Mouse (Mus musculus): ENCODE results near the gene Jade2. TPM values are rescaled to one million over a fixed set of nuclear protein-coding genes. Genes with fewer than 3 reads are reported as not detected.

Jade2 gene
- polyA plus RNA-seq, 1 experiment = 2.6 TPM

GRCm38 (mm10) chr11:51832992-51833391 lies 24.5 kb downstream of the Jade2 start:
- H3K4me1 ChIP-seq (ENCODE audit: control insufficient read depth, insufficient read depth, insufficient read length, low read length) = peaks cover 19% of the 10 kb centered on the region
- peak overlapping the region; percentile 73 for H3K27ac ChIP-seq (replicated peaks; ENCODE audit: low read depth, low read length)
- H3K4me3 ChIP-seq (ENCODE audit: insufficient read depth, low read depth, low read length) = no peak overlapping the region

GRCm38 (mm10) chr11:51831962-51832909 lies 25.2 kb downstream of the Jade2 start:
- peak overlapping the region; percentile 73 for H3K27ac ChIP-seq (replicated peaks; ENCODE audit: low read depth, low read length)

GRCm38 (mm10) chr11:51824867-51825424 lies 32.5 kb downstream of the Jade2 start:
- H3K4me3 ChIP-seq (ENCODE audit: insufficient read depth, low read depth, low read length) = no peak overlapping the region
- H3K4me1 ChIP-seq (ENCODE audit: control insufficient read depth, insufficient read depth, insufficient read length, low read length) = peaks cover 6% of the 10 kb centered on the region
- no peak overlapping the region for H3K27ac ChIP-seq (replicated peaks; ENCODE audit: low read depth, low read length)

More at GRCm38 (mm10) chr11:51831962-51832909, 25.2 kb downstream of the Jade2 start:
- Histone ChIP-seq H3K4me1 (ENCODE audit: control insufficient read depth, insufficient read depth, insufficient read length, low read length) (peaks cover 18% of the 10 kb centered on the region), H3K4me3 (ENCODE audit: insufficient read depth, low read depth, low read length) (no peak overlapping the region)

GRCm38 (mm10) chr11:51823963-51824753 lies 33.3 kb downstream of the Jade2 start:
- Histone ChIP-seq H3K27ac (replicated peaks; ENCODE audit: low read depth, low read length) (0 out of 2 replicates have a peak overlapping the region, but pooled peaks have one; percentile 6), H3K4me1 (ENCODE audit: control insufficient read depth, insufficient read depth, insufficient read length, low read length) (peaks cover 6% of the 10 kb centered on the region), H3K4me3 (ENCODE audit: insufficient read depth, low read depth, low read length) (no peak overlapping the region)

GRCm38 (mm10) chr11:51823271-51823670 lies 34.2 kb downstream of the Jade2 start:
- Histone ChIP-seq H3K4me3 (ENCODE audit: insufficient read depth, low read depth, low read length) (no peak overlapping the region), H3K27ac (replicated peaks; ENCODE audit: low read depth, low read length) (no peak overlapping the region), H3K4me1 (ENCODE audit: control insufficient read depth, insufficient read depth, insufficient read length, low read length) (peaks cover 6% of the 10 kb centered on the region)

GRCm38 (mm10) chr11:51822736-51823135 lies 34.7 kb downstream of the Jade2 start:
- no peak overlapping the region for H3K4me3 ChIP-seq (ENCODE audit: insufficient read depth, low read depth, low read length)
- peaks cover 6% of the 10 kb centered on the region for H3K4me1 ChIP-seq (ENCODE audit: control insufficient read depth, insufficient read depth, insufficient read length, low read length)
- no peak overlapping the region for H3K27ac ChIP-seq (replicated peaks; ENCODE audit: low read depth, low read length)

- H3K4me1 ChIP-seq (ENCODE audit: control insufficient read depth, insufficient read depth, insufficient read length, low read length) = peaks cover 6% of the 10 kb centered on the region
- H3K27ac ChIP-seq (replicated peaks; ENCODE audit: low read depth, low read length) = no peak overlapping the region
- H3K4me3 ChIP-seq (ENCODE audit: insufficient read depth, low read depth, low read length) = no peak overlapping the region
These were observed 36.6 kb downstream of the Jade2 start for GRCm38 (mm10) chr11:51820861-51821260.

GRCm38 (mm10) chr11:51819964-51820363 lies 37.5 kb downstream of the Jade2 start:
- no peak overlapping the region for H3K4me3 ChIP-seq (ENCODE audit: insufficient read depth, low read depth, low read length)
- H3K4me1 ChIP-seq (ENCODE audit: control insufficient read depth, insufficient read depth, insufficient read length, low read length) = peaks cover 6% of the 10 kb centered on the region
- H3K27ac ChIP-seq (replicated peaks; ENCODE audit: low read depth, low read length) = no peak overlapping the region

- Histone ChIP-seq H3K4me3 (ENCODE audit: insufficient read depth, low read depth, low read length) (no peak overlapping the region), H3K27ac (replicated peaks; ENCODE audit: low read depth, low read length) (no peak overlapping the region), H3K4me1 (ENCODE audit: control insufficient read depth, insufficient read depth, insufficient read length, low read length) (peaks cover 2% of the 10 kb centered on the region)
These were observed 38.6 kb downstream of the Jade2 start for GRCm38 (mm10) chr11:51818837-51819236.

GRCm38 (mm10) chr11:51817756-51818155 lies 39.7 kb downstream of the Jade2 start:
- no peak overlapping the region for H3K27ac ChIP-seq (replicated peaks; ENCODE audit: low read depth, low read length)
- H3K4me3 ChIP-seq (ENCODE audit: insufficient read depth, low read depth, low read length) = no peak overlapping the region

GRCm38 (mm10) chr11:51812022-51812546 lies 45.4 kb downstream of the Jade2 start:
- no peaks in the 10 kb centered on the region for H3K4me1 ChIP-seq (ENCODE audit: control insufficient read depth, insufficient read depth, insufficient read length, low read length)
- H3K4me3 ChIP-seq (ENCODE audit: insufficient read depth, low read depth, low read length) = no peak overlapping the region
- H3K27ac ChIP-seq (replicated peaks; ENCODE audit: low read depth, low read length) = no peak overlapping the region

More at GRCm38 (mm10) chr11:51817756-51818155, 39.7 kb downstream of the Jade2 start:
- no peaks in the 10 kb centered on the region; the same call in none of the 2 replicates for H3K4me1 ChIP-seq (ENCODE audit: control insufficient read depth, insufficient read depth, insufficient read length, low read length)

GRCm38 (mm10) chr11:51811230-51811629 lies 46.2 kb downstream of the Jade2 start:
- H3K4me1 ChIP-seq (ENCODE audit: control insufficient read depth, insufficient read depth, insufficient read length, low read length) = no peaks in the 10 kb centered on the region
- H3K4me3 ChIP-seq (ENCODE audit: insufficient read depth, low read depth, low read length) = no peak overlapping the region
- H3K27ac ChIP-seq (replicated peaks; ENCODE audit: low read depth, low read length) = no peak overlapping the region

- Histone ChIP-seq H3K4me1 (ENCODE audit: control insufficient read depth, insufficient read depth, insufficient read length, low read length) (no peaks in the 10 kb centered on the region), H3K27ac (replicated peaks; ENCODE audit: low read depth, low read length) (no peak overlapping the region), H3K4me3 (ENCODE audit: insufficient read depth, low read depth, low read length) (no peak overlapping the region)
These were observed 47.7 kb downstream of the Jade2 start for GRCm38 (mm10) chr11:51809632-51810224.

- Histone ChIP-seq H3K4me1 (ENCODE audit: control insufficient read depth, insufficient read depth, insufficient read length, low read length) (no peaks in the 10 kb centered on the region), H3K4me3 (ENCODE audit: insufficient read depth, low read depth, low read length) (no peak overlapping the region), H3K27ac (replicated peaks; ENCODE audit: low read depth, low read length) (no peak overlapping the region)
These were observed 50.2 kb downstream of the Jade2 start for GRCm38 (mm10) chr11:51807108-51807879.

Measured in brown adipose tissue, adult 24 weeks (tissue).